Mouse (Mus musculus) hindbrain, embryonic 12.5 days (tissue): Measurements from ENCODE around the gene 1700080E11Rik. TPM values are rescaled to one million over a fixed set of nuclear protein-coding genes. Genes with fewer than 3 reads are reported as not detected.
"Not testable (repeated sequence)": the region's sequence is repeated elsewhere in the genome, so short reads cannot be mapped to it uniquely, and the experiment has no call there.

Experiments
- ATAC-seq: fragments of 200-750 bp; cut with Nextera tagmentation; 2 replicates; pipeline ENCODE4 v1.8.0; 2017; ENCODE audit warnings: moderate TSS enrichment; ENCODE audit not compliant: low FRiP score
- H3K27ac ChIP-seq: fragments of 300-500 bp; sonication (generic); 2 replicates; pipeline ENCODE4 v1.5.1; 2016; ENCODE audit warnings: mild to moderate bottlenecking
- H3K27me3 ChIP-seq: fragments of 300-500 bp; sonication (generic); 2 replicates; pipeline ENCODE4 v1.6.1; 2016; ENCODE audit warnings: mild to moderate bottlenecking
- H3K36me3 ChIP-seq: fragments of 300-500 bp; sonication (generic); 2 replicates; pipeline ENCODE4 v1.6.1; 2016; ENCODE audit warnings: mild to moderate bottlenecking
- H3K4me1 ChIP-seq: fragments of 300-500 bp; sonication (generic); 2 replicates; pipeline ENCODE4 v1.6.1; 2016
- H3K4me2 ChIP-seq: fragments of 300-500 bp; sonication (generic); replicated peaks from 2 replicates; pipeline ENCODE4 v1.6.1; 2016; ENCODE audit warnings: mild to moderate bottlenecking
- H3K4me3 ChIP-seq: fragments of 300-500 bp; sonication (generic); 2 replicates; pipeline ENCODE4 v1.5.1; 2016; ENCODE audit warnings: mild to moderate bottlenecking
- H3K9ac ChIP-seq: fragments of 300-500 bp; sonication (generic); 2 replicates; pipeline ENCODE4 v1.6.1; 2016; ENCODE audit warnings: mild to moderate bottlenecking, moderate library complexity
- H3K9me3 ChIP-seq: fragments of 300-500 bp; sonication (generic); replicated peaks from 2 replicates; pipeline ENCODE4 v1.6.1; 2016; ENCODE audit warnings: mild to moderate bottlenecking
- WGBS: fragments of 180-500 bp; shearing (Covaris S2); methylation state at CpG from one replicate; pipeline ENCODE4 v1.1.7; 2016; 5-methylcytosine and 5-hydroxymethylcytosine counted together
- polyA plus RNA-seq: library from polyadenylated mRNA; unstranded; fragments of >200 nt; fragmentation: Nextera tagmentation; extraction: Ambion mirVana; gene quantifications from 2 replicates; pipeline ENCODE4 v1.2.1, GENCODE M21; 2016

1700080E11Rik gene
- not detected in 2 replicates for polyA plus RNA-seq

DNA sequence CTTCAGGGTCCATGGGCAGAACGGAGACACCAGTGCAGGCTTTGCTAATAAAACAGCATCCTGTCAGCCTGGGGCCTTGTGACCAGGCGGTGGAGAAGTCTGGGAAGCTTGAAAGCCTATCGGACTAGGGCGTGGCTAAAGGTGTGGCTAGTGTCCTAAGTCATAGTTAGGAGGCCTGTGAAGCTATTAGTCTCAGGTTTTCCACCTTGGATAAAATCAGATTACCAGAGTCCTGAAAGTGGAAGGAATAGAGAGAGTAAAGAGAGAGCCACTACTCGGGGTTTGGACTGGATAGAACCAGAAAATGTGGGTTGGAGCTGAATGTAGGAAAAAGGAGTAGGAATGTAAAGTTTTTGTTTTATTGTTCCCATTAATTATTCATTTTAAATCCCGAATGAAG is at the start of gene 1700080E11Rik:
1700080E11Rik (minus strand) TSS at position 101 of the 400 bp plus-strand sequence.
- H3K4me2 ChIP-seq, result no peak within 1 kb of the TSS
- no peaks in the 10 kb centered on the region for H3K9me3 ChIP-seq
- no peaks in the 10 kb centered on the region for H3K4me1 ChIP-seq
- WGBS, result 87% methylated on average over 6 of the region's 6 CpGs
- no peak within 1 kb of the TSS for H3K9ac ChIP-seq
- H3K27me3 ChIP-seq, result no peaks in the 10 kb centered on the region
- no peak within 1 kb of the TSS for H3K4me3 ChIP-seq
- no peak within 1 kb of the TSS for H3K27ac ChIP-seq
- no peak for ATAC-seq
- no peaks in the 10 kb centered on the region for H3K36me3 ChIP-seq

DNA sequence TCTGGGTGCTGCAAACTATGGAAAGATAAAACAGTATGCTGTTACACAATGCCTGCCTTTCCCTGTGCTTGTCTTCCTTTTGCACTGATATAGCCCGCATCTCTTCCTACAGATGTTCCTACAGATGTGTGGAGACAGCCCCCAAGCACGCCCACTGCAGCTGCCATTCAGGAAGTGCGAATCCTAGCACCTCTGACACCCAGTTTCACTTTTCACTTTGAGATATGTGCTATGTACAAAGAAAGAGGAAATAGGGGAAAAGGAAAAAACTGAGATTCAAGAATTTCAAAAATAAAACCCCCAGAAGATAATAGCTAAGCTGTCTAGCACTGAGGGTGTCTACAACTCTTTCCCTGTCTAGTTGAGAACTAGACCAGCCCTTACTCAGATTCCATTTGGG is 41.8 kb upstream of the 1700080E11Rik start:
- ATAC-seq, result no peak

DNA sequence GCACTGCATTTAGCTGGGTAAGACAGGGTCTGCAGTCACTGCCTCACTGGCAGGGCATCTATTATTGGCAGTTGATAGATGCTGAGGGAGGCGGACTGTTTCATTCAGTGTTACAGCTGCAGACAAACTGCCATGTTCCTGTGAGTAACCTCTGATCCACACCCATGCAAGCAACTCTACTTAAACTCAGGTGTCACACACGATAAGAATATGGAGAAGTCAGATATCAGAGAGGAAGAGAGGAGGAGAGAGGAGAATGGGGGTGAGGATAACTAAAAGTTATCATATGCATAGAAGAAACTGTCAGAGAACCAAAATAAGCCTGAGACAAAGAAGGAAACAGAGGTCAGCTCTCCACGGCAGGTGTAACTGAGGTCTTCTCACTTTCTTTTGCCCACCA is 37.5 kb upstream of the 1700080E11Rik start:
- H3K9me3 ChIP-seq, result no peaks in the 10 kb centered on the region
- no peak overlapping the region for H3K9ac ChIP-seq
- H3K4me3 ChIP-seq, result no peak overlapping the region
- H3K27ac ChIP-seq, result no peak overlapping the region
- no peaks in the 10 kb centered on the region for H3K4me1 ChIP-seq
- no peak overlapping the region for H3K4me2 ChIP-seq
- H3K36me3 ChIP-seq, result no peaks in the 10 kb centered on the region
- WGBS, result 96% methylated on average over 3 of the region's 3 CpGs
- no peak for ATAC-seq
- H3K27me3 ChIP-seq, result no peaks in the 10 kb centered on the region

More for the DNA sequence above, 41.8 kb upstream of the 1700080E11Rik start:
- Histone ChIP-seq H3K9ac (no peak overlapping the region), H3K27me3 (no peaks in the 10 kb centered on the region), H3K36me3 (no peaks in the 10 kb centered on the region), H3K4me3 (no peak overlapping the region), H3K4me1 (no peaks in the 10 kb centered on the region), H3K9me3 (no peaks in the 10 kb centered on the region), H3K4me2 (no peak overlapping the region), H3K27ac (no peak overlapping the region)
- WGBS, result 84% methylated on average over 3 of the region's 3 CpGs

DNA sequence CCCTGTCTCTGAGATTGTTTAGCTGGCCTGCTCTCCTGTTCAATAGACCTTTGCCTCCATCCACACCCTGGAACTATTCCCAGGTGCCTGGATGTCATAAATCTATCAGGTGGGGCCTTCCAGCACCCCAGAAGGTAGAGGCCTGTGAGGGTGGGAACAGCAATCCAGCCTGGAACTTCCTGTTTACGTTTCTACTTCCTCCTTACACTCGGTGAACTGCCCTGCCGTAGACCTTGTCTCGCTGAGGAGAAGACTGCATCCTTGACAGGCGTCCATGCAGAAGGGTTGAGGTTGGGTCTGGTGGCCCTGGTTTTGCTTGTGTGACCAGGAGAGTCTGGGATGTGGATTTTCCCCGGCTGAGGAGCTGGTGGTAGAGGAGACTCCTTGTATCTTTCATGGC is 5.7 kb downstream of the 1700080E11Rik start:
- ATAC-seq, result no peak
- no peaks in the 10 kb centered on the region for H3K36me3 ChIP-seq
- no peak overlapping the region for H3K4me2 ChIP-seq
- H3K4me3 ChIP-seq, result no peak overlapping the region
- H3K4me1 ChIP-seq, result no peaks in the 10 kb centered on the region
- H3K27ac ChIP-seq, result no peak overlapping the region
- no peak overlapping the region for H3K9ac ChIP-seq
- 82% methylated on average over 6 of the region's 6 CpGs for WGBS
- H3K9me3 ChIP-seq, result no peaks in the 10 kb centered on the region
- H3K27me3 ChIP-seq, result no peaks in the 10 kb centered on the region

DNA sequence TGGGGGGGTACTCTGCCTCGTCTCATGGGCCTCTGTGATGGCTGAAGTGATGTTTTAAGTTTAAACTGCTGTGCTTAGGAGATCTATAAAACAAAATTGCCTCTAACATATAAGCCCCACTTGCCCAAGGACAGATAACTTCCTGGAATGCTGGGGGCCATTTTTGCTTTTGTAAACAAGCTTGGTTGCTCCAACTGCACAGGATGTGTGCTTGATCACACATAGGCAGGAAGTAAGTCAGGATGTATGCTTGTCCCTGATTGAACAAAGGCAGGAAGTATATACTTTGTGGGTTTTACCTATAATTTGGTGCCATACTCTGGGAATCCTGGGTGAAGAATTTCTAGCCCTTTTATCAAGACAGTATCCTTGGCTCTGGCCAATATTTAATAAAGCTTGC is 8.5 kb downstream of the 1700080E11Rik start:
- no peak overlapping the region for H3K27ac ChIP-seq
- ATAC-seq, result no peak
- no peak overlapping the region for H3K4me2 ChIP-seq
- H3K27me3 ChIP-seq, result no peaks in the 10 kb centered on the region
- no peak overlapping the region for H3K9ac ChIP-seq
- H3K36me3 ChIP-seq, result no peaks in the 10 kb centered on the region
- WGBS, result 42% methylated on average over 1 of the region's 1 CpGs
- no peaks in the 10 kb centered on the region for H3K9me3 ChIP-seq
- H3K4me3 ChIP-seq, result no peak overlapping the region
- H3K4me1 ChIP-seq, result 0 out of 2 replicates have a peak, but pooled peaks cover 4% of the 10 kb centered on the region

DNA sequence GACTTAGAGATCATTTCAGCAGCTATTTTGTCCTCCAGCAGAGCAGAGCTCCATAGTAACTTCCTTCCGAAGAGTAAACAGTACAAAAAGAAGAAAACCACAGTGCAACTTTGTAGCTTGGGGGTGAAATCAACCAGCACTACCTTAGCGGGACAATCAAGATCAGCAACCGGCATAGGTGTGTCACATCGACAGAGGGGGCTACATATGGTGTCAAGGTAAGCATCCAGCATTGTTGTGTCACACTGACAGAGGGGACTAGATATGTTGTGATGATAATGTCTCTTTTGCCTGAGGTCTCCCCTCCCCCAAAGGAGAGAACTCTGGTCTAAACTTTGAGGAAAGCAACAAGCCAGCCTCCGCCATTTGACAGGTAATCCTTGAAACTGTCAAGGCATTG is 10.4 kb downstream of the 1700080E11Rik start:
- WGBS, result 92% methylated on average over 5 of the region's 5 CpGs
- ATAC-seq, result no peak
- no peak overlapping the region for H3K9ac ChIP-seq
- H3K4me2 ChIP-seq, result no peak overlapping the region
- H3K4me1 ChIP-seq, result peaks cover 14% of the 10 kb centered on the region
- H3K27me3 ChIP-seq, result no peaks in the 10 kb centered on the region
- no peaks in the 10 kb centered on the region for H3K36me3 ChIP-seq
- no peaks in the 10 kb centered on the region for H3K9me3 ChIP-seq
- no peak overlapping the region for H3K27ac ChIP-seq
- H3K4me3 ChIP-seq, result no peak overlapping the region

DNA sequence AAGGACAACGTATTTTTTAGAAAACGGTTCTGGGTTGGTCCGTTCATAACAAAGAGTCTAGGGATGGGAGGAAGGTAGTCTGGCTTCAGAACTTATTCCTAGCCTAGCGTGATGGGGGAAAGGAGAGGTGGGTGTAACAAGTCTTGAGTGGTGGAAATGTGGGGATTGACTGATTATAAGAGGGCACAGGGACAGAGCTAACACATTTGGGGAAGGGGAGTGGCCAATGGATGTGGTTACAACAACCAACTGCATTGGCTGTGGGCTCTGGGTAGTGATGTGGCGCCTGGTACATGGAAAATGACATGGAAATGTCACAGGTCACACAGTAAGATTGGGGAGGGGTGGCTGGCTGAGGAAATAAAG is 12.9 kb downstream of the 1700080E11Rik start:
- Histone ChIP-seq H3K4me1 (peaks cover 14% of the 10 kb centered on the region), H3K27ac (peak overlapping the region; percentile 90; the same call in 1 of the 2 replicates), H3K9ac (peak overlapping the region; percentile 70; the same call in 1 of the 2 replicates), H3K4me2 (peak overlapping the region; percentile 75), H3K36me3 (no peaks in the 10 kb centered on the region), H3K27me3 (no peaks in the 10 kb centered on the region), H3K4me3 (peak overlapping the region; percentile 68), H3K9me3 (no peaks in the 10 kb centered on the region)
- 27% methylated on average over 5 of the region's 5 CpGs for WGBS
- peak; percentile 47 for ATAC-seq

DNA sequence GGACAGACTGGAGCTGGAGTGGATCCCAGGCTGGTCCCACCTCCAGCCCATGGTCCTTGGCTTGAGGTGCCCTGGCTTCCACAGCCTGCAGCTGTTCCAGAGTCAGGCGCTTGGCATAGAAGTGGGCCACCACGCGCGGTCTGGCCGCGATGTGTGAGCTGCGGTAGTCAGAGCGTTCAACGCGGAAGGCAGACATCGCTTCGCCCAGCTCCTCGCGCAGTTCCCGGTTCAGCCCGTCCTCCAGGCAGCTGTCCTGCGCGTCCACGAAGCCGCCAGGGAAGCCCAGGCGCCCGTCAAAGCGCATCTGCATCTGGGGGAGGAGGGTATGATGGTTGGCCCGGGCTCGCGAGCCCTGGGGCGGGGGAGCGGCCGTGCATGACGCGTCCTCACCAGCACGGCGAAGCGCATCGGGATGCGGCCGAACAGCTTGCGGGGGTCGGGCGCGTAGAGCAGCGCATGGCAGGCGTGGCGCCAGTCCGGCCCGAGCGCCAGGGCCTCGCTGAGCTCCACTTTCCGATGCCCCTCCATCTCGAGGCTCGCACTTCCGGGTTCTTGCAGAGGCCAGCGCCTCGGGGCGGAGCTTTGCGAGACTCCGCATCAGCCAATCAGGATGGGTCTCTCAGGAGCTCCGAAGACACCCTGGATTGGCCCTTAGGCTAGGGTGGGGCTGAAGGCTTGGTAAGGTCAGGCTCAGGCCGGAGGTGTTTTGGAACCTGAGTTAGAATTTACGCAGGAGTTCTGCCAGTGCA is 13.5 kb downstream of the 1700080E11Rik start, which contains the start of gene Nudt16:
Nudt16 (minus strand) TSS at position 572 of the 749 bp plus-strand sequence.
- Histone ChIP-seq H3K4me3 (peak within 1 kb of the TSS; percentile 68), H3K9ac (peak within 1 kb of the TSS; percentile 70), H3K9me3 (no peaks in the 10 kb centered on the region), H3K27me3 (no peaks in the 10 kb centered on the region), H3K27ac (peak within 1 kb of the TSS; percentile 90), H3K36me3 (no peaks in the 10 kb centered on the region), H3K4me1 (peaks cover 14% of the 10 kb centered on the region), H3K4me2 (peak within 1 kb of the TSS; percentile 75)
- WGBS, result under 1% methylated on average over 60 of the region's 60 CpGs
- peak; percentile 98 for ATAC-seq

DNA sequence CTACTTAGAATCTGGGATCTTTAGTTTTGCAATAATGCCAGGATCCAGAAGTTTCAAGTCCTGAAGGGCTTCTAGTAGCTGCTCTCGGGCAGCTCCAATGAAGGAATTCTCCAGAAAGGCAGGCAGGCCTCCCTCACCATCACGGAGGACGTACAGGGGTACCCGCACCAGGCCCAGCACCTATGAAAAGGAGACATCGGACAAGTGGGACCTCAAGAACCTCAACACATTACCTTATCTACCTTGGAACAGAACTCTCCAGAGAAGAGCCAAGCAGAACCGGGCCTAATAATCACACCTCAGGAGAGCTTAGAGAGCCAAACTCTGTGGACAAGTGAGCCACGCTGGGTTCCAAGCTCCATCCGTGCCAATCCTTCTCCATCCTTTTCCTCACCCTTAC is 14.6 kb downstream of the 1700080E11Rik start:
- 95% methylated on average over 8 of the region's 8 CpGs for WGBS
- Histone ChIP-seq H3K27ac (no peak overlapping the region), H3K9ac (no peak overlapping the region)

DNA sequence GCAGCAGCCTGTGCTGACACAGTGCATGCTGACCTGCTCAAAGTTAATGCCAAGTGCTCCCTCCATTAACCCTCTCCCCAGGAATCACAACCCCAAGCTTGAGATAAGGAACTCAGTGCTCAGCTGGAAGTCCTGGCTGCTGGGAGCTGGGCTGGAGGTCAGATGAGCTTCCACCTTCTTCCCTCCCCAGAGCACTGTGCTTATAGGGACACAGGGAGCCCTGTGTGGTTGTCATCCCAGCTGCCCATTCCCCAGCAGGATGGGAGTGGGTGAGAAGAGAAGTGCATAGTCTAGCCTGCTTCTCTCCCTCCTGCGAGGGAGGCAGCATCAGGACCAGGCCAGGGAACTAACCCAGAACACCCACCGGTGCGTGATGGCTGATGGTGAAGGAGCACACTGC is 19.7 kb downstream of the 1700080E11Rik start:
- H3K4me3 ChIP-seq, H3K9me3 ChIP-seq, H3K4me2 ChIP-seq, ATAC-seq, H3K27me3 ChIP-seq, H3K4me1 ChIP-seq, H3K27ac ChIP-seq, H3K36me3 ChIP-seq, H3K9ac ChIP-seq: not testable (repeated sequence)
- WGBS, result 66% methylated on average over 3 of the region's 3 CpGs

More for the DNA sequence above, 14.6 kb downstream of the 1700080E11Rik start:
- Histone ChIP-seq H3K27me3 (no peaks in the 10 kb centered on the region), H3K4me2 (peak overlapping the region; percentile 75), H3K36me3 (no peaks in the 10 kb centered on the region), H3K4me1 (peaks cover 14% of the 10 kb centered on the region), H3K9me3 (no peaks in the 10 kb centered on the region), H3K4me3 (no peak overlapping the region)
- no peak for ATAC-seq

DNA sequence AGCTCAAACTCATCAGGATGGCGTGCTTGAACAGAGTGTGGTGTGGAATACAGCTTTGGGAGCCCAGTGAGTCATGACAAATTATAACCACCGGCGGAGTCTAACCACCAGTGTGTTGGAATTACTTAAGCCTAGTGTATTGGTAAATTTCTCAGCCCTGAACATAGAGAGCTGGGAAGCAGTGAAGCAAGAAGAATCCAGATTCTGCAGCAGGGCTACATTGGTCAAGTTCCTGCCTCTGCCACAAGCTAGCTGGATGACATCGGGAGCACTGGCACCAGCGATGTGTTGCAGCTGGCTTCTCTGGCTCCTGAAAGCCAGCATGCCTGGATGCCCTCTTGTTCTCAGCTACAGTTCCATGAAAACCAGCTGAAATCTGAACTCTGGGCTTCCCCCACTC is 41.0 kb downstream of the 1700080E11Rik start:
- 87% methylated on average over 5 of the region's 5 CpGs for WGBS
- no peak overlapping the region for H3K9ac ChIP-seq
- no peaks in the 10 kb centered on the region for H3K4me1 ChIP-seq
- ATAC-seq, result no peak
- no peaks in the 10 kb centered on the region for H3K9me3 ChIP-seq
- H3K27me3 ChIP-seq, result no peaks in the 10 kb centered on the region
- no peak overlapping the region for H3K4me2 ChIP-seq
- no peak overlapping the region for H3K4me3 ChIP-seq
- H3K27ac ChIP-seq, result no peak overlapping the region
- H3K36me3 ChIP-seq, result no peaks in the 10 kb centered on the region

DNA sequence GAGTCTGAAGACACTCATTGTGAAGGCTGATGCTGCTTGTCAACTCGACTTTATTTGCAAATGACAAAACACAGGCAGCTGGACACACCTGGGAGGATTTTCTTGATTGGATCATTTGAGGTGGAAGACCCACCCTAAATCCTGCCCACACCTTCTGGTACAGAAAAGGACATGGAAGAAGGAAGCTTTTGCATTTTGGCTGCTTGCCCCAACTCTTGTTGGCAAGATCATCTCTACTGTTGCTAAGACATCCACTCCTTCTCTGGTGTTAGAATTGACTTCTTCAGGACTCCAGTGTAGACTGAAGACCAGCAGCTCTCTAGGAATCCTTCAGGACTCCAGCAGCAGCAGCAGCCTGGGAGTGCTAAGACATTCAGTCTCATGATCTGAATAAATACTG is 43.0 kb downstream of the 1700080E11Rik start:
- Histone ChIP-seq H3K27me3 (no peaks in the 10 kb centered on the region), H3K4me3 (no peak overlapping the region), H3K9me3 (no peaks in the 10 kb centered on the region), H3K9ac (no peak overlapping the region), H3K27ac (no peak overlapping the region), H3K4me1 (no peaks in the 10 kb centered on the region), H3K36me3 (no peaks in the 10 kb centered on the region), H3K4me2 (no peak overlapping the region)
- WGBS, result 59% methylated on average over 1 of the region's 1 CpGs
- ATAC-seq, result no peak
